Mouse (Mus musculus) layer of hippocampus, adult 18-20 months (tissue): ENCODE results near the gene Epb42. TPM values are rescaled to one million over a fixed set of nuclear protein-coding genes. Genes with fewer than 3 reads are reported as not detected.
"Not testable (repeated sequence)": the region's sequence is repeated elsewhere in the genome, so short reads cannot be mapped to it uniquely, and the experiment has no call there.

ENCODE experiments used
- DNase-seq, 2 experiments: peaks; one replicate each; pipeline ENCODE4 v3.0.0; 2022; ENCODE audit warnings: low spot score in 2 of 2
- long read RNA-seq: library from polyadenylated mRNA; stranded (forward); transcript quantifications from one replicate; pipeline ENCODE4 v2.0.0, GENCODE M21; 2021
- total RNA-seq, 2 experiments: library from RNA; stranded (reverse); gene quantifications; 2 replicates each; pipeline ENCODE4 v1.2.3; 2021

Gene Epb42
- not detected for total RNA-seq
- long read RNA-seq, result 0 reads

DNA sequence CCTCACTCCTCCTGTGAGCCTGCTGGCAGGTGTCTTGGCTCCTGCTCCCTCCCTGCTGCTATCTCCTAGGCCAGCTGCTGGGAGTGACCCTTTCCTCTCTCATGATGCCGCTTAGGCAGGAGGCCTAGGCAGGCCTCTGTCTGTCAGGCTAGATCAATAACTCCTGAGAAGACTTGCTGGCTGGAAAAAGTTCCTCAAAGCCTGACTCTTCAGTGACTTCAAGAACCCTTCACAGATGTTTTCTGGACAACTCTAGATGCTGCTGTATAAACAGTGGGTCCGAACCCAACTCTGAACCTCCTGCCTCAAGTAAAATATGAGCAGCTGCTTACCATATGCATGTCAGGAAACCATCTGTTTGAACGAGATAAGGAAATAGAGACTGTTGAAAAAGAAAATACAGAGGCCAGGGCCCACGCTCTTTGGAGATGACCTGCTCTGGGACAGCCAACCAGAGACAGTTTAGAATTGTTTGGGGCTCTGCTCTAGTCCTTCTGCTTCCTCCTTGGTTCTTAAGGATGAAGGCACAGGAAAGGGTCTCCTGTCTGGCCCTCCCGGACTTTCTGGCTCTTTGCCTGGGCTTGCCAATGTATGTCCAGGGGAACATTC lies at the start of gene Epb42:
Epb42 (minus strand) TSS at position 340 of the 609 bp plus-strand sequence.
- DNase-seq, result no peak

DNA sequence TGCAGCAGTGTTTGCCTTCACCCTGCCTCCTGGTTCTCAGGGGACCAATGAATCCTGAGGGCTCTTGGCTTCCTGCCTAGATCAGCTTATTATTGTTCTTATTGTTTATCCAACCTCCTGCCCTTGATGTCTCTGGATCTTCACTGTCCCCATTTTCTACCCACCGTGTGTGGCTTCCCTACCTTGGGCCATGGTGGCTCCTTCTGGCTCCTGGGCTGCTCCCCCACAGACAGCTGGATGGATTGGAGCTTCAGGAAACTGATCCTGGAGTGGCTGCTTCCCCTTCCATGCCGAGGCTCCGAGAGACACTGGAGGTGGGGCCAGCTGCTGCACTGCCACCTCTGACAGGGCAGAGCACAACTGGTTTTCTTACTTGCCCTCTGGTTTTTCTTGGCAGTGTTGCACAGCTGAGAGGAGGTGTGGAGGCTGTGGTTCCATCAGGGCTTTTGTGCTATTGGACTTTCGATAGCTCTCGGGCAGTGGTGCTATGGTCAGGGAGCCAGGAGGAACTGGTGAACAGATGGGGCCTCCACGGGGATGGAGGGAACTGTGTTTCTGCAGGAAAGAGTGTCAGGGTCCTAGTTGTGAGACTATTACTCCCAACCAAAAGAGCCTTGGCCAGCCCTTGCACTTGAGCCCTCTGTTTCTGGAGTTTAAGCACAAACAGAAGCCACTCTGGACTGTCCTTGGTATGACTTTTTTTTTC lies 48.8 kb upstream of the Epb42 start, which contains the start of gene Tgm5:
Tgm5 (minus strand) TSS at position 362 of the 706 bp plus-strand sequence.
- DNase-seq, result no peak

DNA sequence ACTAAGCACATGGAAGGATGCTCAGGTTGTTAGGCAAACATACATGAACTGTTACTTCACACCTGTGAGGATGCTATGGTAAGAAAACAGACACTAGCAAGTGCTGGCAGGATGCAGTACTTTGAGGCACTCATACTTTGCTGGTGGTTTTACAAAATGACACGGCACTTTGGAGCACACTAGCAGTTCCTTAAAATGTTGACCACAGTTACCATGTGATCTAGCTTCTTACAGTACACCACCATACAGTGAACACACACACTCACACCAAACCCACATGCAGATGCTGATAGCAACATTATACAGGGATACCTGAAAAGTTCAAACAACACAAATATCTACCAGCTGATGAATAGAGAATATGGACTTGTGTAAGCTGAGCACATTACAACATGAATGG lies 45.8 kb upstream of the Epb42 start:
- no peak for DNase-seq

DNA sequence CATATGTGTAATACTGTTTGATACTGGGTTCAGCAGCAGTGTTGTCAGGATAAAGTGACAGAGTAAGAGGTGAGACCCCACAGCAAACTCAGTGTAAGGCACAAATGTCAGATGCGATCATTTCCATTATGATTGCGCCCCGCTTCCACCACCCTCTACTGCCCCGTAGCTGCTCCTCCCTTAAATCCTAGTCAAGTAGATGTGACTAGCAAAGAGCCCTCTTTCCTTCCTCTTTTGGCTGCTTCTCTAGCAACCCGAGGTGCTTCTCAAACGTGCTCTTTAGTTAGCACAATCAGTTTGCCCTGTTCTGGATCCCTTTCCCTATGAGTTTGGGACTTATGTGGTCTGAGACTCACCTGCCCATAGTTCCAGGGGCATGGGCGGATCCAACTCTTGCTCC lies 37.9 kb upstream of the Epb42 start:
- no peak for DNase-seq

DNA sequence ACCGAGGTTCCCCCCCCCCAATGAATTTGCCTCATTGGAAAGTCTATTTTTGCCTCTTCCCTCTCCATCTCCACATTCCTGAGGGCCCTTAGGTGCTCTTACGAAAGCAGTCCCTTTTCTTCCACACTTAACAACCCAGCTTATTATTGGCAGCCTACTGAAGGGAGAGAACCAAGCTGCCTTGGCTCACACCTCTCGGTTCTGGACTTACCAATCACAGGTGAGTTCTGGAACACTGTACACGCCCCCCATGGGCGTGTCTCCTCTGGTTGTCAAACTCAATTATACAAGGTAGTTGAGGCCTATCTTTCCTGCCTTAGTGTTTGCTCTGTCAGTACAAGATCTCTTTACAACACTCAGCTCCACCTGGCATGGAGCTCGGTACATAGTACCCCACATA lies 35.0 kb upstream of the Epb42 start:
- no peak for DNase-seq

DNA sequence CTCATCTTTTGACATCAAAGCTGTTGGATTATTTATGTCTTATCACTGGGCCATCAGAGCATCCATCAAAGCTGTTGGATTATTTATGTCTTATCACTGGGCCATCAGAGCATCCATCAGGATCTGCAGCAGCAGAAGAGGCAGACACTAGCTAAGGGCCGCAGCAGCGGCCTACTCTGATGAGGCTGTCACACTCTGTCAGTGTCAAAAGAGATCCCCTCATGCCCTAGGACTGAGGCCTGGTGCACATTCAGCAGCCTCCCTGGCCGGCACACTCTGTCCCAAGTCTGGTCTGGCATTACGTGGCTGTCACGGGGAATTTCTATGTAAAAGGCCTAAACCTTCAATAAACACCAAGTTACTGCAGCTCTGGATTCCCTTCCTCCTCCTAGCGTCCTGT lies 32.6 kb upstream of the Epb42 start:
- no peak for DNase-seq

DNA sequence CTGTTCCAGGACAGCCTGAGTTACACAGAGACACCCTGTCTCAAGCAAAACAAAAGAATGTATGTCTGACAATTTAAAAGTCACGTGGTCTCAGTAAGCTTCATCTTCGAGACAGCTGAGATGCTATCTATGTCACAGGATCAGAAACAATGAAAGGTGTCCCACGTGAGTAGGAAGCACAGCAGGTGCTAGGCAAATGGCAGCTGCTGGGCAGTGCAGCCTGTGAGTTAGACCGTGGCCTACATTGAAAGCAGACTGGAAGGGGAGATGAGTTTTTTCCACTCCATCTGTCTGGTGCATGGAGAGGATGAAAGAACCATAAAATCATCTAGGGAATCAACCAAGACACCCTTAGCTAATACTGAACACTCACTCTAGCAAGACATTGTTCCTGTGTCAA lies 30.2 kb upstream of the Epb42 start:
- DNase-seq, result no peak

DNA sequence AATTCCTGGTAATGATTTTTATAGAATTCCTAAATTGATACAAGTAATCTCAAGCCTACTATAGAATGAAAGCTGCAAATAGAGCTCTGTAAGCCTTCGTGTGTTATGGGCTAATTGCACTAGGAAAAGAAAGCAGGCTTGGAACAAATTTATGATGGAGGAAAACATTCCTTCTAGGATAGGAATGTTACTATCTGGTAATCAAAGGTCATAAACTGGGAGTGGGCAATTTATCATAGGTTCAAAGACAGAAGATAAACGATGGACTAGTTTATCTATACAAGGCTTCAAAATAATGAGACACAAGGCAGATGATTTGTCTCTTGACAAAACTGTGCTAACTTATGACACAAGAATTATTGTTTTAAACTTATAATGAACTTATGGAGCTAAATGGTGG lies 24.4 kb upstream of the Epb42 start:
- DNase-seq, result no peak

DNA sequence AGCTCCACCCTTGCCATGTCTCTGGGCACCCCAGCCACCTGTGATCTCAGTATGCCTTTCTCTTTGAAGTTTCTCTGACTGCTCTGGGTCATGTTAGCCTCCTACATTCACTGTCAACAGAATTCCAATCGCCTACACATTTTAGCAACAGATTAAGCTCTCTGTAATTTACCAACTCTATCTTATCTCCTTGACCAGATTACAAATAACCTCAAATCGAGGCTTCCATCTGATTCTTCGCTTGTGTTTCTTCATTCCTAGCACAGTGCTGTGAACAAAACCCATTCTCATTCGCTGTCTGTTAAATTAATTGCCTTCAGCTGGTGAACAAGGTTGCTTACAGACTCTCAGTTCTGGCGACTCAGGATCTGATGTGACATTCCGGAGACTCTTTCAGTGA lies 21.1 kb upstream of the Epb42 start:
- DNase-seq, result no peak

DNA sequence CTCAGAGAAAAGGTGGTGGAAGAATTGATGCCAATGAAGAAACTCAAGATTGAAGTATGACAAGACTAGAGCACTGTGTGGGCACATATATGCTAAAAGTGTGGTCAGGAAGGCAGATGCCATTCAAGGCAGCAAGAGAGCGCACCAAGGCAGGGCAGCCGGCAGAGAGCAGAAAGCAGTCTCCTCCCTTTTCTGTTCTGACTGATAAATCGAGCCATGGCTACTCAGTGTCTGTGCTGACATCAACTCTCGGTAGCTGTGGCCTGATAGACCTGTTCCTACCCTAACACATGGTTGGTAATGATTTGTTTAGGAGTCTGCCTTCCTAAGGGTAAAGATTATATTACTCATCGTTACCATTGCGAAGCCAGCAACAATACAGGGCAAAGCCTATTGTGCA lies 19.0 kb upstream of the Epb42 start:
- no peak for DNase-seq

DNA sequence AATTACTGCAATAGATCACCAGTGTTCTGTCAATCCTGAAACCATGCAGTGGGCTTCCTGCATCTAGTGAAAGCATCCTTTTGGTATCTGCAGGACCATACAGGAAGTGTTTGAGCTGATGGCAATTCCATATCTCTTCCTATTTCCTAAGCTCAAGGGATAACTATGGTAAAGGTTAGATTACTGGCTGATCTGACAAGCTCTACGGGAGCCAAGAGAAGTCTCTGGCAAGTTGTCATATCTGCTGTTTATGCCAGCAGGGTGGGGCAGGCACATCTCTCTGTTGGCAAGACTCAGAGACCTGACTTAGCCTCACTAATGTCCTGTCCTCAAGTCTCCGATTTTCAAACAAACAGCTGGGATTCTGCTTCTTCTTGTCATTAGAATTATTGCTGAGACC lies 17.2 kb upstream of the Epb42 start:
- DNase-seq, result no peak

DNA sequence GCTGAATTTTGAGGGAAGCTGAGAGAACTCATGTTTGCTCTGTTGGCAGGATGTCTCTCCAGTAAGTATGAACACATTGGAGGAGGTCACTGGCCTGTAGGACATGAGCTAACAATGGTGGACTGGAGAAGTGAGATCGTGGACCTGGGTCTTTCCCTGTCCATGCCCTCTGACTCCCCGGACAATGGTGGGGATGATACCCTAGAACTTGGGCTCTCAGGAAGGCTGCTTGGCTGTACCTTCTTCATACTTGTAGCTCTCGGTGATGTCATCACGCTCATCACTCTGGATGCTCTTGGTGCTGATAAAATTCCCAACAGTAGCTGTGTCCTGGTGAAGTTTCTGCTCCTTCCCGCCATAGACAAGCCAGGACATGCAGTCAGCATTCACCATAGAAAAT lies 15.3 kb upstream of the Epb42 start:
- no peak for DNase-seq

DNA sequence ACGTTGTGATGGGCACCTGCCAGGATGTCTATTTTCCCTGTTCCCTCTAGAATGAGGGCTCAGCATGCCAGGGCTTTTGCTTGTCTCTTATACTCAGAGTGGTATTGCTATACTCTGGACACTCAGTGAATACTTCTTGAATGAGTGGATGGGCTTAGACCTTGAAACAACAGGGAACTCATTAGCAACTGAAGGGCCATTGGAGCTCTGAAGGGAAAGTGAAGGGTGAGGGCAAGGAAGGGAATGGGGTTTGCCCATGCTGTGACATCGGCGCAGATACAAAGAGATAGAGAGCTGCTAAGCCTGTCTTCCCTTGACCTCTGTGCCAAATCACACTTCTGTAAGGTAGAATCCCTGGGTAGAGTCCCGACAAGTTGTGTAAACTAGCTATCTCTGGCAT lies 8.8 kb upstream of the Epb42 start:
- no peak for DNase-seq

DNA sequence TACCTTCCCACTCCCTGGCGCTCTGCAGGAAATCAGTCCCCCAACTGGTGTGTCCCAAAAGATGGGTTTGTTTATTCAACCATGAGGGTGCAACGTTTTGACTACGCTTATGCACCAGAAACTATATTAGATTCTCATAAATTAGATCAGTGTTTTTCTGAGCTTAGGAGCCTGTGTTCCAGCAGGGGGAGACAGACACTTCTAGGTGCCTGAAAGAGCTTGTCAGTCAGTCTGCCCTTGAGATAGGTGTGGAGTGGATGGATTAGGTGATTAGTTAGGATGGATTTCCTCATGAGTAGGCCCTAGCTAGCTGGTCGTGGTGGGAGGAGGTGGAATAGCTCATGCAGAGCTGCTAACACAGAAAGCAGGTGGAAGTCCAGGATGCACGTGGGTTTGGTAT lies 4.2 kb upstream of the Epb42 start:
- peak; percentile 13 to 62 for DNase-seq

DNA sequence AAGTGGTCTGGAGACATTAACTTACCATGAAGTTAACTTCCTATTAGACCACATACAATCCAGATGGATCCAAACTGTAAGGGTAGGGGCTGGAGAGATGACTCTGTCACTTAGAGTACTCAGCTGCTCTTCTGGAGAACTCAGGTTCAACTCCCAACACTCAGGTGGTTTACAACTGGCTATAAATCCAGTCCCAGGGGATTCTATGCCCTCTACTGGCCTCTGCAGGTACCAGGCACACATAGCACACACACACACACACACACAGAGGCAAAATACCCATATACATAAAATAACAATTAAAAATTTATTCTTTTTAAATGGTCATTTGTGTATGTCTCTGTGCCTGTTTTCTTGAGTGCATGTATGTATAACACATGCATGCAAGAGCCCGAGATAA lies 2.5 kb upstream of the Epb42 start:
- no peak for DNase-seq

DNA sequence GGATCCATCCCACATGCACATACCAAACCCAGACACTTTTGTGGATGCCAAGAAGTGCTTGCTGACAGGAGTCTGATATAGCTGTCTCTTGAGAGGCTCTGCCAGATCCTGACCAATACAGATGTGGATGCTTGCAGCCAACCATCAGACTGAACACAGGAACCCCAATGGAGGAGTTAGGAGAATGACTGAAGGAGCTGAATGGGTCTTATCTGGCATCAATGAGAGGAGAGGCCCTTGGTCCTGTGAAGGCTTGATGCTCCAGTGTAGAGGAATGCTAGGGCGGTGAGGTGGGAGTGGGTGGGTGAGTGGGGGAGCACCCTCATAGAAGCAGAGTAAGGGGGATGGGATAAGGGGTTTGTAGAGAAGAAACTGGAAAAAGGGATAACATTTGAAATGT lies 2.0 kb upstream of the Epb42 start:
- not testable (repeated sequence) for DNase-seq

DNA sequence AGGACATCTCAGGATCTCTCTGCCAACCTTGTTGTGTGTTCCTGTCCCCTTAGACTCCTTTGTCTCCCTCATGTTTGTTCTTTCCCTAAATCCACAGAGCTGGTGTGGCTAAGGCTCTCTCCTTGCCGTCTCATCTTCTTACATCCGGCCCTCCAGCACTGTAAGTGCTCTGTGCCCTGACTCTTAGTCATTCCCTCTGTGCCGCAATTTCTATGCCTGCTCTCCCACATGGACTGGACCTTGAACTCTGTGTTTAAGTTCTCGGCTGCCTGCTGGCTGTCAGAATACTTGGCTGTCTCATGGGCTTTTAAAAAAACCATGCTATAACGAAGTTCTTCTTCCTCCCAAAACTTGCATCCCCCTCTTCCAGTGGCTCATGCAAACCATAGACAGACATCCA lies 14.0 kb downstream of the Epb42 start:
- no peak for DNase-seq

DNA sequence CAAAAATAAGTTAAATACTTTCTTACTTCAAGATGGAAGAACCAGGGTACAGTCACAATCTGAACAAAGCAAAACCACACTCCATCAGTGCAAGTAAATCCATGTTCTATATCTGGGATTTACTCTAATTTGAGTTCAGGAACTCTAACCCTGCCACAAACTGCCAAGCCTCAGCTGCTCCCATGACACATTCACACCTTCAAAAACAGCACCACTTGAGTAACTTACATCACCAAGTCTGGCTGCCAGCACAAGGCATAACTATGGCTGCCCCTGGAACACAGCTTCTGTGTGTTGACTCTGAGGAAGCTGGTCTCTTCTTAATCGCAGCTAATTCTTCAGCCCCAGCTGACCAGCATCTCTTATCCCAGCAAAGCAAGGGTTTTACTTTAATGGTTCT lies 19.7 kb downstream of the Epb42 start:
- DNase-seq, result no peak

DNA sequence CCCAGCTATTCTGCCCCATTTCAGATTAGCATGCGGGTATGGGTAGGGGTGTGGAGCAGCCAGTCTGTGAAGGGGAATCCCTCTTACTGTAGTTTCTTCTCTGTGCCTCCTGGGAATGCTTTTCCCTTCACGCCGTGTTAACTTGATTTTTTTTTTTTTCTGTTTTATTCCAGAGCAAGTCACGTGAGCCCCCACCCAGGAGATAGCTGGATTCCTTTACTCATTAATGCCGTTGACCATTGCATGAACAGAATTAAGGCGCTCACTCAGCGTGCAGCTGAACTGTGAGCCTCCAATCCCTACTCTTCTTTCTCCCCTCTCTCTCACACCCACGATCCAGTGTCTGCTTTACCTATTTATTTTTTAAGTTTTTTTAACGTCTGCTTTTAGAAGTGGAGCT lies 20.6 kb downstream of the Epb42 start:
- DNase-seq, result no peak

DNA sequence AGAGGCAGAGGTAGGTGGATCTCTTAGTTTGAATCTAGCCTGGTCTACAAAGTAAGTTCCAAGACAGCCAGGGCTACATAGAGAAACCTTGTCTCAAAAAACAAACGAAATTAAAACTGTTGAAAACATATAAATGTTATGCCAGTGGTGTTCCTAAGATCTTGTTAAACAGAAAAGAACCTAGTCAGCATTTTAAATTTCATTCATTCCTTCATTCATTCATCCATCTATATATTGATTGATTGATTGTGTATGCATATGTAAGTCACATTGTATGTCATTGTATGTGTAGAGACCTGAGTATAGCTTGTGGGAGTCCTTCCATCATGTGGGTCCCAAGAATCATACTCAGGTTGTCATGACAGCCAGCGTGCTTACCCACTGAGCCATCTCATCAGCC lies 21.4 kb downstream of the Epb42 start:
- DNase-seq, result no peak

DNA sequence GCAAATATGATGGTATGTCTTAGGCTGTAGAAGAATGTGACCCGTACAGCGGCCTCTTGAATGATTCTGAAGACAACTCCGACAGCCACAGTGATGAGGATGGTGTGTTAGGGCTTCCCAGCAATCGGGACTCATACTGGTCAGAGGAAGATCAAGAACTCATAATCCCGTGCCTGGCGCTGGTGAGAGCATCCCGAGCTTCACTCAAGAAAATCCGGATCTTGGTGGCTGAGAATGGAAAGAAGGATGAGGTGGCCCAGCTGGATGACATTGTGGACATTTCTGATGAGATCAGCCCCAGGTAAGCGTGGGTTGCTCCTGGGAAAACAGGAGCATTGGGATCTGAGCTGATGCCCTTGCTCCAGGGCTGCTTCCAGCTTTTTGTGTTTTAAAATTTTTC lies 24.2 kb downstream of the Epb42 start:
- no peak for DNase-seq

DNA sequence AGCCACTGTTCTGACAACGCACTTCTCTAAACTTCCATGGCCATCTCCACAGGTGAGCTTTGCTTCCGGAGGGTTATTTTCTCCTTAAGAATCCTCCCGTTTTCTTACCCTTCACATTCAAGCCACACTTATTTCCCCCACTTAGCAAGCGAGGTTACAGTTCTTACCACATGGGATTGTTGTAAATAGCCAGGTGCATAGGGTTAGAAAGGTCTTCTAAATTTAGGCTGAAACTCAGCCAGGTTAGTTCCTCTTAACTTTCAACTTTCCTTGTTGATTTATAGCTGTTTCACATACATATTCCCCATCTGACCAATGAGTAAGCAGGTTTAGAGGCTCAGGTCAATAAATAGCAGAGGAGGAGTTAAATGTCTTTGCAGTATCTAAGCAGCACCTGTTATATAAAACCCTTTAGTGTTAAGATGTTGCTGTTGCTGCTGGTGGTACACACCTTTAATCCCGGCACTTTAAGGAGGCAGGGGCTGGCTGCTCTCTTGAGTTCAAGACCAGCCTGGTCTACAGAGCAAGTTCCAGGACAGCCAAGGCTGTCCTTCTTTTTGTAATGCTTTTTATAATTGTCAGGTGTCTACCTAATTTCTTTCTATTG lies 27.7 kb downstream of the Epb42 start:
- DNase-seq, result no peak

DNA sequence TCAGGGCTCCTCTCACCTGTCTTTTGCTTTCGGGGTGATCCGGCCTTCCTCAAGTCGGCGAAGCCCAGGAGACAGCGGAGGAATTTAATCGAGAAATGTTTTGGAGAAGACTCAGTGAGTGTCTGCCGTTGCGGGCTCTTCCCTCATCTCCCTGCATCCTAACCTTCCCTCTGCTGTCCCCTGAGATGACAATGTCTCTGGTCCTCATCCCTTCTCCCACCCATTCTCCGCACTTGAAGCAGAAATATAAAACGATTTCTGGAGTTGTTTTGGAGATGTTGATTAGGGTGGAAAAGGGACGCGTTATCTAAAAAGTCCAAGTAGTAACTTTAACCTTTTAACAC lies 28.2 kb downstream of the Epb42 start:
- no peak for DNase-seq
